Mouse (Mus musculus) activated CD4-positive, CD25-positive, alpha-beta regulatory T cell (primary cell): ENCODE data around the gene N4bp2l2. TPM values are rescaled to one million over a fixed set of nuclear protein-coding genes. Genes with fewer than 3 reads are reported as not detected.

Experiments
- polyA plus RNA-seq, 2 experiments: library from polyadenylated mRNA; unstranded; fragments of 100-300 nt; shearing (Covaris generic); gene quantifications; one replicate each; pipeline ENCODE4 v1.2.1; 2017

N4bp2l2 gene
- polyA plus RNA-seq: 10 to 100 TPM; 86.5 to 89.4 TPM

DNA sequence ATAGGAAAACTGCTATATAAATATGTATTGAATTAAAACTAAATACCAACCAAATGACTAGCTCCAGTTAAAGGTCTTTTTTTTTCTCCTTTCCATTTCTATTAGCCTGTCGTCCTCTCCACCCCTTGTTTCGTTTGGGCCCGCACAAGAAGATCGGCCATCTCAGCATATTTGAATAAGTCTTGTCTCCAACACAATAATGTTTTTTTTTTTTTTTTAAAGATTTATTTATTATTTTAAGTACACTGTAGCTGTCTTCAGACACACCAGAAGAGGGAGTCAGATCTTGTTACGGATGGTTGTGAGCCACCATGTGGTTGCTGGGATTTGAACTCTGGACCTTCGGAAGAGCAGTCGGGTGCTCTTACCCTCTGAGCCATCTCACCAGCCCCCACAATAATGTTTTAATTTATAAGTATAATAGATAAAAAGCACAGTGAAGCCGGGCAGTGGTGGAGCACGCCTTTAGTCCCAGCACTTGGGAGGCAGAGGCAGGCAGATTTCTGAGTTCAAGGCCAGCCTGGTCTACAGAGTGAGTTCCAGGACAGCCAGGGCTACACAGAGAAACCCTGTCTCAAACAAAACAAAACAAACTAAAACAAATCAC is at the start of gene N4bp2l2:
N4bp2l2 (minus strand) TSS at position 51 of the 607 bp plus-strand sequence.

DNA sequence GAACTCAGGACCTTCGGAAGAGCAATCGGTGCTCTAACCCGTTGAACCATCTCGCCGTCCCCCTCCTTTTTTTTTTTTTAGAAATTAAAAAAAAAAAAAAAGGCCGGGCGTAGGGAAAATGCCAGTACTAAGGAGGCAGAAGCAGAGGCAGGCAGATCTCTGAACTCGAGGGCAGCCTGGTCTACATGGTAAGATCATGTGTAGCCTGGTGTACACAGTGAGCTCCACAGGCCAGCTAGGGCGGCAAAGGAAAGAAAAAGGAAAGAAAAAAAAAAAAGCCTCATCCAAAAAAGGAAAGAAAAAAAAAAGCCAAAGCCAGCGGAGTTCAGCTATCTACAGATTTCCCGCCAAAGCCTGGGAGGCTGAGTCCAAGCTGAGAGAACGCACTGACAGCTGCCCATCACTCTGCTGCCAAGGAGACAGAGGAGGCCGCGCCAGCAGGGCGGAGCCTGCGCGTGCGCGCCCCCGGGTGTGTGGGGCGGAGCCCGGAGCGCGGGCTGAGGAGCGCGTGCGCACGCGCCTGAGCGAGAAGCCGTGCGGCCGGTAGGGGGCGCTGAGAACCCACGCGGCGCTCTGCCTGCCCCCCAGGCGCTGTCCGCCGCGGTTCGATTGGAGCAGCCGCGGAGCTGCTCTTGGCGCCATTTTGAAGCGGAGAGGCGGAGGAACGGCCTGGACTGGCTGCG is 7.3 kb upstream of the N4bp2l2 start, which contains the start of gene Pds5b:
Pds5b (plus strand) TSS at position 587 of the 683 bp plus-strand sequence.

DNA sequence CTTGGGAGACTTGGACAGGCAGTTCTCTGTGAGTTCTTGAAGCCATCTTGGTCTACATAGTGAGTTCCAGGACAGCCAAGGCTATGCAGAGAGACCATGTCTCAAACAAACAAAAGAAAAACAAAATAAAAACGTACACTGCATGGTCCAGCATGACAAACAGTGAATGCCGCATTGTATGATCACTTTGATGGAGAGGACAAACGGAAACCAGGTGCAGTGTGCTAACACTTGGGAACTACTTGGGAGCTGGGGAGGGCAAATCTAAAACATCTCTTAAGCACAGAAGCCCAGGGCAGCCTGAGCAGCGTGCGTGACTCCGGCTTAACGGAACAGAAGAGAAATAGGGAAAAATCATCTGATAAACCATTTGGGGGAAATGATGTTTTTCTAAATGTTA is 68.9 kb downstream of the N4bp2l2 start, which contains the start of gene N4bp2l1:
N4bp2l1 (minus strand) TSS at position 101 of the 400 bp plus-strand sequence.

Other genes with a start within 250 kb of the N4bp2l2 start
- gene Zar1l, start 148.0 kb downstream of the N4bp2l2 start, polyA plus RNA-seq: not detected
- 10 to 100 TPM in 1 of 2 experiments, 1 to 10 TPM in 1; 7.3 to 14.4 TPM for gene Brca2, start 143.6 kb downstream of the N4bp2l2 start, polyA plus RNA-seq
- 100 to 1,000 TPM; 108 to 113 TPM for gene N4bp2l1, start 69.0 kb downstream of the N4bp2l2 start, polyA plus RNA-seq
- 10 to 100 TPM; 23.1 to 23.3 TPM for gene Pds5b, start 7.6 kb upstream of the N4bp2l2 start, polyA plus RNA-seq